Mouse (Mus musculus) cerebellum, postnatal 14 days (tissue): ENCODE measurements around the gene Ccdc33.

Source experiments
- DNase-seq, 2 experiments: peaks; one replicate each; pipeline ENCODE4 v3.0.0; 2021; ENCODE audit warnings: mixed read lengths in 2 of 2

Gene Ccdc33

GRCm38 (mm10) chr9:58009588-58009987 lies 109.0 kb downstream of the Ccdc33 start:
- DNase-seq, result no peak

GRCm38 (mm10) chr9:58009015-58009362 lies 109.6 kb downstream of the Ccdc33 start:
- DNase-seq, result peak; percentile 81 to 86

- peak in 1 of 2 experiments; percentile 40 for DNase-seq
Observed at GRCm38 (mm10) chr9:58008336-58009014, 110.1 kb downstream of the Ccdc33 start.

GRCm38 (mm10) chr9:58005753-58006461 lies 112.7 kb downstream of the Ccdc33 start, which contains the start of gene Cyp11a1:
Gene Cyp11a1 (plus strand): TSS chr9:58006411.
- no peak for DNase-seq

GRCm38 (mm10) chr9:58003272-58003671 lies 115.4 kb downstream of the Ccdc33 start:
- no peak for DNase-seq

- peak; percentile 49 to 68 for DNase-seq
Observed at GRCm38 (mm10) chr9:57999676-58000075, 118.9 kb downstream of the Ccdc33 start.

- DNase-seq, result peak in 1 of 2 experiments; percentile 36
Observed at GRCm38 (mm10) chr9:57998685-57999084, 119.9 kb downstream of the Ccdc33 start.

GRCm38 (mm10) chr9:57998032-57998659 lies 120.5 kb downstream of the Ccdc33 start:
- DNase-seq, result peak; percentile 80 to 88

GRCm38 (mm10) chr9:57997511-57998031 lies 121.1 kb downstream of the Ccdc33 start:
- DNase-seq, result peak in 1 of 2 experiments; percentile 83

GRCm38 (mm10) chr9:57995282-57995681 lies 123.3 kb downstream of the Ccdc33 start:
- DNase-seq, result peak; percentile 73 to 77

GRCm38 (mm10) chr9:57992781-57993591 lies 125.6 kb downstream of the Ccdc33 start:
- peak in 1 of 2 experiments; percentile 36 for DNase-seq

GRCm38 (mm10) chr9:57992060-57992459 lies 126.6 kb downstream of the Ccdc33 start:
- no peak for DNase-seq

GRCm38 (mm10) chr9:57990438-57991110 lies 128.0 kb downstream of the Ccdc33 start:
- DNase-seq, result peak in 1 of 2 experiments; percentile 52

- no peak for DNase-seq
Observed at GRCm38 (mm10) chr9:57989309-57989708, 129.3 kb downstream of the Ccdc33 start.

- DNase-seq, result no peak
Observed at GRCm38 (mm10) chr9:57988098-57988497, 130.5 kb downstream of the Ccdc33 start.

- no peak for DNase-seq
Observed at GRCm38 (mm10) chr9:57986293-57986692, 132.3 kb downstream of the Ccdc33 start.

- DNase-seq, result no peak
Observed at GRCm38 (mm10) chr9:57985304-57985703, 133.3 kb downstream of the Ccdc33 start.

GRCm38 (mm10) chr9:57980570-57980969 lies 138.1 kb downstream of the Ccdc33 start:
- no peak for DNase-seq

- no peak for DNase-seq
Observed at GRCm38 (mm10) chr9:57978858-57979257, 139.8 kb downstream of the Ccdc33 start.
